Mouse (Mus musculus) R1 (cell line): ENCODE results near the gene Asic2.

ENCODE experiments used
- DNase-seq: peaks from one replicate; pipeline ENCODE4 v3.0.0-alpha.2; 2018; ENCODE audit warnings: low read depth, low spot score

Asic2 gene

GRCm38 (mm10) chr11:80858065-80858464, 1110.2 kb downstream of the Asic2 start, which contains the start of gene Spaca3:
Gene Spaca3, plus strand, starts transcription at chr11:80858365.
- DNase-seq, result no peak

GRCm38 (mm10) chr11:80856827-80857226, 1111.4 kb downstream of the Asic2 start:
- no peak for DNase-seq

- no peak for DNase-seq
Measured at GRCm38 (mm10) chr11:80854908-80855307, 1113.3 kb downstream of the Asic2 start.

GRCm38 (mm10) chr11:80854430-80854829, 1113.8 kb downstream of the Asic2 start:
- DNase-seq, result no peak

GRCm38 (mm10) chr11:80853014-80853413, 1115.2 kb downstream of the Asic2 start:
- peak; percentile 16 for DNase-seq

GRCm38 (mm10) chr11:80851859-80852258, 1116.4 kb downstream of the Asic2 start:
- DNase-seq, result peak; percentile 72

- no peak for DNase-seq
Measured at GRCm38 (mm10) chr11:80848131-80848530, 1120.1 kb downstream of the Asic2 start.

GRCm38 (mm10) chr11:80846115-80846514, 1122.1 kb downstream of the Asic2 start:
- DNase-seq, result no peak

GRCm38 (mm10) chr11:80845486-80845885, 1122.8 kb downstream of the Asic2 start:
- DNase-seq, result no peak

GRCm38 (mm10) chr11:80843435-80843834, 1124.8 kb downstream of the Asic2 start:
- DNase-seq, result no peak

GRCm38 (mm10) chr11:80838724-80839123, 1129.5 kb downstream of the Asic2 start:
- no peak for DNase-seq

- DNase-seq, result no peak
Measured at GRCm38 (mm10) chr11:80835841-80836240, 1132.4 kb downstream of the Asic2 start.

GRCm38 (mm10) chr11:80835395-80835794, 1132.9 kb downstream of the Asic2 start:
- no peak for DNase-seq
